Mouse (Mus musculus) adrenal gland, postnatal 25 days (tissue): ENCODE data around the gene Zfp605. TPM values are rescaled to one million over a fixed set of nuclear protein-coding genes. Genes with fewer than 3 reads are reported as not detected.
A peak's percentile ranks its signal among the peaks of the same experiment; 100 is the strongest.
"Not testable (repeated sequence)": the region's sequence is repeated elsewhere in the genome, so short reads cannot be mapped to it uniquely, and the experiment has no call there.

Experiments
- DNase-seq: peaks from one replicate; pipeline ENCODE4 v3.0.0; 2021; ENCODE audit warnings: mixed read lengths
- total RNA-seq: library from RNA; stranded (reverse); gene quantifications from 2 replicates; pipeline ENCODE4 v1.2.3, GENCODE M21; 2021

Gene Zfp605
- total RNA-seq, 1 experiment from 2014 or later, result 7.1 TPM

DNA sequence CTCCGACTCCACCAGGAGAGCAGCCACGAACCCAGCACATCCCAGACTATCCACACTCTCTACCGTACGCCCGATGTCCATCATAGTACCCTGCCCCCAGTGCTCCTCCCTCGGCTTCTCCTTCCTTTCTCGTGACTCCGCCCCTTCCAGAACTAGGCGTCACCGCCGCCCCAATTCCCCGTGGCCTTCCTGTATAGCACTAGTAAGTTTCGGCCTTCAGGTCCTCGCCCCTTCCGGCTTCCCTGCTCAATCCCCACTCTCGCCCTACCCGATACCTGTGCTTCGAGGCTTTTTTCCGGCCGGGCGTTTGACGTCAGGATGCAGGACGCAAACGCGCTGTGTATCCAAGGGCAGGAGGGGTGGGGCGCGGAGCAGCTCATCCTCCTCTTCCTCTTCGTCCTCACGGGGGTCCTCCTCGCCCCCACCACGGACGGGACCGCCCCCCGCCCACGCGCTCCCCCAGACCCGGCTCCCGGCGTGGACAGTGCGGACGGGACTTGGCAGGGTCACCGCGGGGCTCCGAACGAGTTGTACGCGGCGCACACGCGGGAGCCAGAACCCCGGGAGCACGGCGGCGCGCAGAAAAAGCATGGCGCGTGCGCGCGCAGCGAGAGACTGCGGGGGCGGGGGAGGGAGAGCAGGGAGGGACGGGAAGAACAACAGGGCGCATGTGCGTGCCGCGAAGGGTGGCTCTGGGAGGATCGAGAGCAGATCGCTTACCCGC is 2.1 kb upstream of the Zfp605 start, which contains the start of gene Gtpbp6:
Gene Gtpbp6 (minus strand): TSS at position 617 of the 724 bp plus-strand sequence.
- peak; percentile 95 for DNase-seq

DNA sequence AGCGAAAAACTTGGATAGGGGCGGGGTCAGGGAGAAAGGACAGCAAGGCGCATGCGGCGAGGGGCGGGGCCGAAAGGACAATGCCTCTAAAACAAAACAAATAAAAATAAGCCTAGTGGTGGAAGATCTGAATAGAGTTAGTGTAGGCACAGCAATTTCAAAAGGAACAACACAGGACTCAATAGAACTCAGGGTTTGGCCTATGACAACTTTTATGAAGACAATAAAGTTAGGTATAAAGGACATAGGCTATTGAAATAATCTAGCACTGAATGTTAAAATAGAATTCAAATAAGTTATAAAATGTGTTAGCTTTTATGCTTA is 1.6 kb upstream of the Zfp605 start:
- no peak for DNase-seq

GRCm38 (mm10) chr5:110122380-110122779 is 12.5 kb downstream of the Zfp605 start:
- not testable (repeated sequence) for DNase-seq

DNA sequence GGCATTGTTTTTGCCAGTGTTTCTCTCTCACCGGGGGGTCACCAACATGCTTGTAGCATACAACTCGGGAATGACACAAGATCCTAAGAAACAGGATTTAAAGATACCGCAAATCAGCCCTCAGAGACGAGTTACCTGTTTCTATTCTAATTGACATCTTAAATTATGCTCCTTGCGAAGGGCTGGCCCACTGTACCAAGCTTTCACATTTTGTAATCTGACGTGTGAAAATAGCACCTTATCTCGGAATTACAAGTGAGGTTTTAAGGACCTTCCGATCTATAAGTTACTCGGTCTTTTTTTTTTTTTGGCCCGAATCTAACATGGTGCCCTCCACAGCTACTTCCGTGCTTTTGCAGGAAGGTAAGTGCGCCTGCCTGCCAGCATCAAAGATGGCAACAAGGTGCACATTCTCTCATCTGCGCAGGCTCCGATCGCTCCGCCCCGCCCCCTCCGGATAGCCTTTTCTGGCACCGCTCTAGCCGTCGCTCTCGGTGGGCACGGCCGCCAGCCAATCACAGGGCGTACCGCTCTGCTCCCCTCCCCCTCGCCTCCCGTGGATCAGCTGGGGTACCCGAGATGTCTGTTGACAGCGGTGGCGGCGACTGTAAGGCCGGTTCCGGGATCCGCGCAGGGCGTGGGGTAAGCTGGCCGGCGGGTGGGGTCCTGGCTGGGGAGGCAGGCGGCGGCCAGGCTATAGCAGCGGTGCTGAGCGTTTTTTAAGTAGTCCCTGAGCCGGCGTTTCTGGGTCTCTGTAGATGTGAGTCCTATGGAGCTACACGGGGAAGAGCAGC is 25.6 kb downstream of the Zfp605 start, which contains the start of gene Chfr:
Gene Chfr (plus strand): TSS at position 550 of the 794 bp plus-strand sequence.
- peak; percentile 99 for DNase-seq

DNA sequence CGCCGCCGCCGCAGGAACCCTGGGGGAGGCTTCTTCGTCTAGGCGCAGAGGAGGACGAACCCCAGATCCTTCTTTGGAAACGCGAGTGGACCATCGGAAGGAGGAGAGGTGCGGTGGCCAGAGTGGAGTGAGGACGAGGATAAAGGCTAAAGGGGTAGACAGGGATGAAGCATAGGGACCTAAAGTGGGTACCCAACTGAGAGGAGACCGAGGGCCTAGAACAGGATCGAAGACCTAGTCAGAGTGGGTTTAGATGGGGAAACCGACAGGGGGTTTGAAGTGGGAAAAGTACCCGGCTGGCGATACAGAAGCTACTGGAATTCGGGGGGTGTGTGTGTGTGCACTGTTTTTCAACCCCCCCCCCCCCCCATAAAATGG is 26.2 kb downstream of the Zfp605 start:
- DNase-seq, result no peak

- DNase-seq, result no peak
Measured at GRCm38 (mm10) chr5:110137816-110138215, 27.9 kb downstream of the Zfp605 start.

GRCm38 (mm10) chr5:110139325-110139724 is 29.4 kb downstream of the Zfp605 start:
- no peak for DNase-seq

DNA sequence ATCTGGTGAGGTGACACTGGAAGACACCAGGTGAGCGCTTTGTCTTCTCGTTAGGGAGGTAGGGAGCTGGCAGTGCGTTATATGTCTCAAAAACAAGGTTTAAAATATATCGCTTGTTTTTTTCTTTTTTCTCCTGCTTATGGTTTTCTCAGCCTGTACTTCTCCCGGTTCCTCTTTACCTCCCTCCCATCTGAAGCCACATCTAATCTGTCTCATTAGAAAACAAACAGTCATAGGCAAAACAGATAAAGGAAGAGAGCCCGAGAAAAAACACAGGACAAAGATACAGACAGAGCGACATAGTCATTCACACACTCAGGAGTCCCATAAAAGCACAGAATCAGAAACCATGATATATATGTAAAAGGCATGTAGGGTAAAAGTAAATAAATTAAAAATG is 30.5 kb downstream of the Zfp605 start:
- DNase-seq, result no peak

- peak; percentile 20 for DNase-seq
Measured at GRCm38 (mm10) chr5:110142309-110142708, 32.4 kb downstream of the Zfp605 start.

DNA sequence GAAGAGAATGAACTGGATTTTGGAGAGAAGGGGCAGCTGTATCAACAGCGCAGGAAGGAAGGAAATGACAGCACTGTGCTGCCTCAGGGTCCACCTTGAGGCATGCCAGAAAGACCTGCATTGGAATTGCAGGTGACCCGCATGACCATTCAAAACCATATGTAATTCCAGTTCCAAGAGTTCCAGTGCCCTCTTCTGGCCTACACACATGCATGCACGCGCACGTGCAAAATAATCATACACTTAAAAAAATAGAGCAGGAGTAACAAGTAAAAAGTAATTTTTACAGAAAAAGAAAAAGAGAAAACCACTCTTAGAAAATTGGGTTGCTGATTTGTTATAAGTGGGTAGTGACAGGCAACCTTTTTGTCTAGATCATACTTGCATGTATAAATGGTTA is 33.1 kb downstream of the Zfp605 start:
- no peak for DNase-seq

GRCm38 (mm10) chr5:110169374-110169773 is 59.5 kb downstream of the Zfp605 start:
- no peak for DNase-seq

DNA sequence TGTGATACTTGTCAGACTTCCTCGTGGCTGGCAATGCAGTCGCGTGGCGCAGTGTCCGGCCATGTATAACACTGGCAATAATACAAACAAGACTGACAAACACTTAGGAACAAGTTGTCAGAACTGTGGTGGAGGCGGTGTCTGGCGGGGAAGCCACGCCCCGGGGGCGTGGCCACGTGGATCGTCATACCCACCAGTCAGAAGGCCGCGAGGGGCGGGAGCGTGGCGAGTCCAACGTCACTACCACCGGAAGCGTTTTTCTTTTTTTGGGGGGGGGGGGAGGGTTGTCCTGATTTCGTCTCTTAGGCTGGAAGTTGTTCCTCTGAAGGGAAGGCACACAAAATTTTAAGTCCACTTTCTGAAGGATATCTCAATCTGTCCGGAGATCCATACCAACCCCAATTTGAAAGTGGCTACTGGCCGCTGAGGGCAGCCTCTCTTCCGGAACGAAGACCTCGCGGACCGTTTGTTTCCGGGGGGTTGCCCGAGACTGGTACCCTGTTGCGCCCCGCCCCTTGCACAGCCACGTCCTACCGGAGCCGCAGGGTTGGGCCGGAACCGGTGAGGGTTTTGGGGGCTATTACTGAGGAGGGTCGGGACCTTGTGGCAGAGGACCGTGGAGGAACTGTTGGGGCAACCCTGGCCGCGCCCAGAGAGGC is 66.6 kb downstream of the Zfp605 start, which contains the start of gene Golga3:
Gene Golga3 (plus strand): TSS at position 340 of the 659 bp plus-strand sequence.
- peak; percentile 91 for DNase-seq

DNA sequence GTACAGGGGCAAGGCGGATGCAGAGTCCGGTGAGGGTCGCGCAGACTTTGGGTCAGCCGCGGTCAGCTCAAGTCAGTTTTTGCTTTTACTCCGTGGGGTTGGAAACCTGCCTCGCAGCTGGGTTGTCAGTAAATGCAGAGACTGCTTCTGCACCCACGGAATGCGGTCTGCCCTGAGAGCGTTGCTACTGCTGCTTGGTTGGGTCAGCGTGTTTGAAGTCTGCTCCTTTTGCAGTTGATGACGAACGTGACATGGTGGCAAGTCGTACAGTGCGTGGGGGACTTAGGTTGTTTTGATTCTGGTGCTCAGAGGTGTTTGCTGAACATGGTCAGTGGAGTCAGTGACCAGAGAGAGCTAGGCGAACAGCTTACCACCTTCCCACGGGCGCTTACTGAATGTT is 67.1 kb downstream of the Zfp605 start:
- no peak for DNase-seq

DNA sequence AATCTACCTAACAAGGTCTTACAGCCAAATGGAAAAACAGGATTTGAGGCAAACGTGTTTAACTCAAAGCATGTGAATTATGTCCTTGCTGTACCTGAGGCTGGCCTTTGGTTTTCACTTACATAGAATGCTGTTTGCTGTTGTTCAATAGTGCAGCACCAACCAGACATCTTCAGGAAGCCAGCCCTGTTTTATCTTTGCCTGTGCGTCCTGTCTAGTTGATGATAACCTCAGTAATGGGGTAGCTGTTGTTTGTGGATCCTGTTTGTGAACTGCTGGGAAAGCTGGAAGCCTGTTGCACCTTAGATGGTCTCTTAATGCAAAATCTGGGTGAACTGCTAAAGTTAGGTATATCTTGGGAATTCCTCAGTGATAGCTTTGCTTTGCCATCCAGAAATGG is 68.7 kb downstream of the Zfp605 start:
- no peak for DNase-seq

Other genes with a start within 250 kb of the Zfp605 start
- gene Gm15446, start 186.7 kb upstream of the Zfp605 start, total RNA-seq, result 11.1 and 11.7 TPM in 2 replicates
- 29.3 and 30.2 TPM in 2 replicates for gene Zfp932, start 113.6 kb upstream of the Zfp605 start, total RNA-seq
- gene Gm17655, start 37.6 kb upstream of the Zfp605 start, total RNA-seq, result 7.5 and 7.7 TPM in 2 replicates
- 0.33 and 0.52 TPM in 2 replicates for gene Gm35315, start 15.7 kb upstream of the Zfp605 start, total RNA-seq
- gene Plcxd1, start 10.1 kb upstream of the Zfp605 start, total RNA-seq, result 0.15 and 0.29 TPM in 2 replicates
- 72.3 and 75.1 TPM in 2 replicates for gene Gtpbp6, start 1.9 kb upstream of the Zfp605 start, total RNA-seq
- gene Chfr, start 25.8 kb downstream of the Zfp605 start, total RNA-seq, result 43.0 and 44.0 TPM in 2 replicates
- gene Golga3, start 66.6 kb downstream of the Zfp605 start, total RNA-seq, result 33.8 and 40.1 TPM in 2 replicates
- gene Ankle2, start 120.9 kb downstream of the Zfp605 start, total RNA-seq, result 38.7 and 52.6 TPM in 2 replicates
- gene Pgam5, start 159.8 kb downstream of the Zfp605 start, total RNA-seq, result 44.7 and 49.8 TPM in 2 replicates
- 9.4 and 10.7 TPM in 2 replicates for gene Pxmp2, start 176.1 kb downstream of the Zfp605 start, total RNA-seq
- gene Pole, start 176.2 kb downstream of the Zfp605 start, total RNA-seq, result 6.2 and 8.0 TPM in 2 replicates
- 0.55 TPM in 1 of 2 replicates, not detected in the other for gene P2rx2, start 233.1 kb downstream of the Zfp605 start, total RNA-seq
- gene Lrcol1, start 234.6 kb downstream of the Zfp605 start, total RNA-seq, result not detected in 2 replicates